Mouse (Mus musculus) fibroblast of lung, adult 2 months (primary cell): ENCODE results near the gene Fblim1.

Experiments
- DNase-seq: peaks from one replicate; pipeline ENCODE4 v3.0.0-alpha.2; 2011; ENCODE audit warnings: low read depth

Fblim1 gene

DNA sequence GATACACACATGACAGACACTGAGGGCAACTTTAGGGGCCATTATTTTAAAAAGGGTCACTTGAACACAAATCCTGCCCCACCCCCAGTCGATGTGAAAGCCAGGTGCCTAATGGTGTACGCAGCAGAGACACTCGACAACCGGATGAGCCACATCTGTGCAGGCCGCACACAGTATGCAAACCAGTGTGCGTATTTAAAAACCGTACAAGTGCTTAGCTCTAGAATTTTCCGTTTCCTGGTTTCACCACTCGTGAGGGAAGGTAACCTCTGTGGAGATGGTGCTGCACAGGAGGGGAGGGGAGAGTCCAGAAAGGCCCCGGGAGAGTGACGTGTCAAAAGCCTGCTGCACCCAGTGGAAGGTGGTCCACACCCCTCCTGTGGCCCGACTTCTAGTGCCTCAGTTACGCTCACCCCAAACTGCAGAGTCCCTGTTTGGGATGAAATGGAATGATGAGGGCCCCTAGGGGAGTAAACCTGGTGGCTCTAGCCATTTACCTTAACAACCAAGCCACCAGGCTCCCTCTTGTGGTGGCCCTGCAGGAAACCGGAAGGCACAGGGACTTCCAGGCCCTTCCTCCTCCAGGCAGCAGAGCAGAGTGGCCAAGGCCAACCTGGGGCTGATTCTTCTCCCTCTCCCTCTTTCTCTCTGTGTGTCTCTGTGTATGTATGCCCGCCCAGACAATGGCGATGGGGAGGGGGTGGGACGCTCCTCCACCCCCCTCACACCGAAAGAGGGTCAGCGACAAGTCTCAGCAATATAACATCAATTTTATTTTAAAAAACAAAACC lies 19.3 kb upstream of the Fblim1 start:
- DNase-seq: no peak

DNA sequence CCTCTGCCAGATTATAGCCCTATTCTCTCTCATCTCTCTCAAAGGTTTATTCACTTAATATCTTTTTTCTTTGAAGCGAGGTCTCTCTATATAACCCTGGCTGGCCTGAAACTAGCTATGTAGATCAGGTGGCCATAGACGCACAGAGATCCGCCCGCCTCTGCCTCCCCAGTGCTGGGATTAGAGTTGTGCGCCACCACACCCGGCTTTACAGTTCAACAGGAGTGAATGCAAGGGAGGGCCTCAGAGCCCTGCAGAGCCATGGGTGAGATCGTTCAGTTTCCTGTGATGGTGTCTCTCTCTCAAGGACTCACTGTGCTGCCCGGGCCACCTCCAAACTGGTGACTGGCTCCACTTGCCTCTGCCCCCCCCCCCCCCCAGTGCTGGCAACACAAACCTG lies 18.2 kb upstream of the Fblim1 start:
- no peak for DNase-seq

DNA sequence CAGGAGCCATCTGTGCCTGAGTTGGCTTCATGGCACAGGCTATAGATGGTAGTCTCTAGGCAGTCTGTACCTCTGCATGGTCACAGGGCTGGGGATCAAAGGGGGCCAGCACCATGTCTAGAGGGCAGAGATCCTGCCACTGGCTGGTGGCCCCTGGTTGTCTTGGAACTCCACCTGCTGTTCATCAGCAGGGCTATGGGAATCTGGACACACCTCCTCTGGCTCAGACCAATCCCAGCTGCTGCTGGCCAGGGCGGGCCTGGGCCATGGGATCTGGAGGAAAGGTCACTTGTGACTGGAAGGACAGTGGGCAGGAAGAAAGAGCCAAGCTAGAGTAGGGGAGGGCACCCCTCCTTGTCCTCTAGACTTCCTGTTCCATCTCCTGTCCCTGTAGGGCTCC lies 17.8 kb upstream of the Fblim1 start, which contains the start of gene Slc25a34:
Gene Slc25a34, minus strand, starts transcription at position 156 of the 400 bp plus-strand sequence.
- no peak for DNase-seq

- no peak for DNase-seq
Observed at GRCm38 (mm10) chr4:141623037-141623436, 17.1 kb upstream of the Fblim1 start.

- DNase-seq: no peak
Observed at GRCm38 (mm10) chr4:141622580-141622979, 16.7 kb upstream of the Fblim1 start.

- DNase-seq: no peak
Observed at GRCm38 (mm10) chr4:141622091-141622490, 16.2 kb upstream of the Fblim1 start.

DNA sequence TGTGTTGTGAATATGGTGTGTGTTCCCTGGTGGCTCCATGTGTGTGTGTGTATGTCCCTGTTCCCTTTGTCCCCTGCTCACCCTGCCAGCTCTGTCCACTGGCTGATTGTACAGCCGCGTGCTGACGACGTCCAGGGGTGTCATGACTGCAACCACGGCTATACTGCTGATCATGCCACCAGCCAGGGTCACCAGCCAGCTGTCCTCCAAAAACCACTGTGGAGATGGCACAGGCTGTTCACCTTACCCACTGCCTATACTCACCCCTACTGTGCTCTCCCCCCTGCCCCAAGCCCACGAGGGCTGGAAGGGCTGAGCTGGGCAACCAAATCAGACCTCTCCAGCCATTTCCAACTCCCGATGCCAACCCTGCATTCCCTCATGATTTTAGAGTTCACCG lies 15.4 kb upstream of the Fblim1 start:
- DNase-seq: no peak

DNA sequence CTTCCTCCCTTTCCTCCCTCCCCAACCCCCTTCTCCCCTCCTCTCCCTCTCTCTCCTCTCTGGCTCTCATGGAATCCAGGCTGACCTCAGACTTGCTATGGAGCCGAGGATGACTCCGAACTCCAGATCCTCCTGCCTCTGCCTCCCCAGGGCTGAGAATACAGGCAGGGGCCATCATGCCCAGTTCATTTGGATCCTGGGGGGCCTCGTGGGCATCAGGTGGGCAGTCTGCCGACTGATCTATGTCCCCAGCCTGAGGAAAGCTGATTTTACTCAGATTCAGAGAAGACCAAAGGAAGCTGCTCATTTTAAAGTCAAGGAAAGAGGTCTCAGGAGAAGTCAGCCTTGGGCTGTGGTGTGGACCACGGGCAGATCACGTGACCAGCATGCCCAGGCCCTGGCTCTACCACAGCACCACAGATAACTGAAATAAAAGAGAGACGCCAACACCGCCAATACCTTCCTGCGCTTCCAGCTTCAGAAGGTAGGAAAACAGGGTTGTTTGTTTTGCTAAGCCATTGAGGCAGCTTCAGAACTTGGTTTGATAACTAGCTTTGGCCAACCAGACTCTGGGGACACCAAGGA lies 13.5 kb upstream of the Fblim1 start:
- no peak for DNase-seq

DNA sequence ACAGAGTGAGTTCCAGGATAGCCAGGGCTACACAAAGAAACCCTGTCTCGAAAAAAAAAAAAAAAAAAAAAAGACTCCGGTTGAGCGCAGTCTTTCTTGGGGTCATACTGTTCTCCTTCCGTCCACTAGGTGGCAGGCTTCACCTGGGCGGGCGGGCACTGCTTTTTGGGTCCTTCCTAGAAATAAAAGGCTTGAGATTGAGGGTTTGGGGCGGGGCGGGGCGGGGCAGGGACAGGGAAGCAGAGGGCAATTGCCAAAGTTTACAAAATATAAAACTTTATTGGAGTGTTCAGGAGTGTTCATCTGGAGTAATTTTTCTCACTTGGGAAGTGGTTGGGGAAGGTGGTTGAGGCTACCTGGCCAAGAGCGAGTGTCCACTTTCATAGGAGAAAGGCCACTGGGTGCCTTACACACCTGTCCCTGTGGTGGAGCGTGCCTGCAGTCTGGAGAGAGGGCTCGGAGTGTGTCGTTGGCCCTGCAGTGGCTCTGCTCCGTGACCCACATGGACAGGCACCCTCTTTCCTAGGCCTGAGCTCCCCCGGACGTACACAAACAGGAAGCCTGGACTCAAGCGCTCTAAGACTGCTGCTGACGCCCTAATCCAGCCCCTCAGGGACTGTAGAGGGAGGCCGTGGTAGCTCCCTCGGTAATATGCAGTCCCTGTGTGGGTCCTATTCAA lies 12.8 kb upstream of the Fblim1 start, which contains the start of gene Tmem82:
Gene Tmem82, minus strand, starts transcription at position 69 of the 679 bp plus-strand sequence.
- DNase-seq: no peak

- no peak for DNase-seq
Observed at GRCm38 (mm10) chr4:141617863-141618564, 12.1 kb upstream of the Fblim1 start.

DNA sequence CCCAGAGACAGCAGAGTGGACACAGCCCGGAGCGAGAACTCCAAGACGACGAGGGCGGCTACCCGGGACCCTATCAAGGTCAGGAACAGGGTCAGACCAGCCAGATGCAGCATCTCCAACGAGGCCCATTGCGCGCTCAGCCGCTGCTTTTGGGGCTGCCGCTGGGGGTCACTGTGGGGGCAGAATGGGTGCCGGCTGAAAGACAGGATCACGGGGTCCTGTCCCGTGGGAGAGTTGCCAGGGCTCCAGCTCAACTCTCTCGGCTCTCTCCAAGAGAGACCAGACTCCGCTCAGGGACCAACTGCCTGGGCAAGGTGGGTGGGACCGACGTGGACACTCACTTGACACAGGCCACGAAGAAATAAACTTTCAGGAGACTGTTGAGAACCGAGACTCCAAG lies 11.4 kb upstream of the Fblim1 start:
- DNase-seq: no peak

DNA sequence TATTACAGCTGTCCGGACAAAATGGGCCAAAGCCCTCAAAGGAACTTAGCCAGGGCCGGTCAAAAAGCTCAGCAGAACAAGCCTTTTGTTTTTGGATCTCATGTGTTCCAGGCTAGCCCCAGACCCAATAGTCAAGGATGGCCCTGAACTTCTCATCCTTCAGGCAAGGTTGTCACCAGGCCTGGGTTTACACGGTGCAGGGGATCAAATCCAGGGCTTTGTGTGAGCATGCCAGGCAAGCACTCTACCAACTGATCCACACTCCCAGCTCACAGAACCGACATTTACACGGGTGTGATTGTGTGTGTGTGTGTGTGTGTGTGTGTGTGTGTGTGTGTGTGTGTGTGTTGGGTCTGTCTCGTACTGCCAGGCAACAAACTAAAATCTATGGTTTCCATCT lies 10.9 kb upstream of the Fblim1 start:
- DNase-seq: no peak

DNA sequence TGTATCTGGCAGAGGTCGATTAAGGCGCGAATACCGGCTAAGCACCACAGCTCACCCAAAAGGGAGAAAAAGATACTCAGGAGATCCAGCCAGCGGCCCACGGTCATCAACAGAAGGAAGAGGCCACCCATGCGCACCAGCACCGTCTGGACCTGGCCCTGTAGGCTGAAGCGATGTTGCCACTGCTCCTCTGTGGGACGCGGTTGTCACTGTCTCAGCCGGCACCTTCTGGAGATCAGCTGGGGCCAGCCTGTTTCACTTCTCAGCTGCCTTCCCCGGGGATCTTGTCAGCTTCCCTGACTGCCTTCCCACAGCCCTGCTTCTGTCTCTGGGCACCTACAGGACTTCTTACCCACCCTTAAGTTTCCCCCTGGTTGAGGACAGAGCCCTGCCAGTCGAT lies 9.1 kb upstream of the Fblim1 start:
- no peak for DNase-seq

DNA sequence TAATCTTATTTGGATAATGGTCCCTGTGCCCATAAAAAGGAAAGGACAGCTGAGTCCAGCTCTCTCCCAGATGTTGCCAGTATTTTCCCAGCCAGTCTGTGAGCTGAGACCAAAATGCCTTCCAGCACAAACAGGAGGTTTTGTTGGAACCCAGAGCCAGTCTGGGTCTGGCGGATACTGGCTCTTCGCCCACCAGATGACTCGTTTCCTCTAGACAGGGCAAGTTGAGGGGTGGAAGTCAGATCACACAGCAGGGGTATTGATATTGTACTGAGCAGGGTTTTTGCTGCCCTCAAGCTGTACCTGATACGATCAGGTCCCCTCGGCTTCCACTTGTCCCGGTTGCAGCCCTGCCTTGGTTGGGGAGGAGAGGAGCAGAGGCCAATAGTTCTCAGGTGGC lies 3.6 kb upstream of the Fblim1 start:
- DNase-seq: peak; percentile 80

DNA sequence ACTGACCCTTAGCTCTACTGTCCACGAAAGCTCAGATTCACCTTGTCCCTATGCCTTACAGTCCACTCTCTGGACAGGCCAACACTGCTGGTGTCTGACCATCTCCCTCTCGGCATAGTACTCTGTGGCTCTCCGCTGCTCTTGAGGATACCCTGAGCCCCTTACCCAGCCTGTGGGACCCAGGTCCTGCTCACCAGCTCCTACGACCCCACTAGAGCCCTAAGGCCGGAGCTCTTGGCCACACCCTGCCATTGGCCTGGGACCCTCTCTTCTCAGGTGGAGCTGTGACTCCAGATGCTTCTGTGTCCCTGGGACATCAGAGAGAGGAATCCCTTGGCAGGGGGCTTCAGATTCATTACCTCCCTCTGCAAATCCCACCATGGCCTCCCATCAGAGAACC lies 475 bp downstream of the Fblim1 start:
- no peak for DNase-seq

- no peak for DNase-seq
Observed at GRCm38 (mm10) chr4:141604493-141604892, 1.4 kb downstream of the Fblim1 start.

DNA sequence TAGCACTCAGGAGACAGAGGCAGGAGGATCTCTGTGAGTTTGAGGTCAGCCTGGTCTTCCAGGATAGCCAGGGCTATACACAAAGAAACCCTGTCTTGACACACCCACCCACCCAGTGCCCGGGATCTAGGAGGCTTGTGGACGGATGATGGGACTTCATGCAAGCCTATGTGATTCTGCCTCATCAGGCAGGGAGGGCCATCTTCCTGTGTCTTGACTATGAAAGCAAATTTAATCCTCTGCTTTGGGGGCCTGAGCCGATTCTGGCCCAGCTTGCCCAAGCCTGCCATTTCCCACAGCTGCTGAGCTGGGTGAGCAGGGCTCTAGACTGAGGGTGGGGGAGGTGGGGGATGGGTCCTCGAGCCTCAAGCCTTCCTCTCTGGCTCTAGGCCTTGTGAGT lies 2.0 kb downstream of the Fblim1 start:
- no peak for DNase-seq

- no peak for DNase-seq
Observed at GRCm38 (mm10) chr4:141602523-141603223, 3.2 kb downstream of the Fblim1 start.

DNA sequence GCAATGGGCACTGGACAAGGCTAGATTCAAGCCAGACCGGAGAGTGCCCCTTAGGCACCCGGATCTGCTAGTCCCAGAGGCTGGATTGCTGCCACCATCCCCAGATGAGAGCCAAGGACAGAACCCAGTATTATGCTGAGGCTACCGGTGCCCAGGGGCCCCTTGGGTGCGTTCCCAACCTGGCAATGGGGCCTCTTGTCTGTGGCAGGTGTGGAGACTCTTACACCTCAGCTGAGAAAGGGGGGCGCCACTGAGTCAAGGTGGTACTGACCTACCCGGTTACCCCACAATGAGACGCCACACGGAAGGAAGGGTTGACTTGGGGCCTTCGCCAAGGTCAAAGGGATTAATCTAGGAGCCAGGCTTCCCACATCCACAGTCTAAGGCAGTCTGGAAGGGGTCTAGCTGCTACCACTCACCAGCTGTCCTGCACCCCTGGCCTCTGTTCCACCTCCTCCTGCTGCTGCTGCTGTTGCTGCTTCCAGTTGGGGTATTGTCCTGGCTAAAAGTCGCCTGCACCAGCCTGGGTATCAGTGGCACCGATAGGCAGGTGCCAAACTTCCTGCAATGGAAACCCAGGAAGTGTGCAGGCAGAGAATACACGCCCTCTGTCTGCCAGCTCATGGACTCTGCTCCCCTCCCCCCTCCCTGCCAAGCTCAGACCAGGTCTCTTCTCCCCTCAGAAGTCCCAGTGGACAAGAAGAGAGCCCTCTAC lies 4.6 kb downstream of the Fblim1 start:
- no peak for DNase-seq

- no peak for DNase-seq
Observed at GRCm38 (mm10) chr4:141600364-141600763, 5.5 kb downstream of the Fblim1 start.
